Mouse (Mus musculus) gastrocnemius, postnatal 10 days (tissue): ENCODE measurements around the gene Zbtb9. TPM values are rescaled to one million over a fixed set of nuclear protein-coding genes. Genes with fewer than 3 reads are reported as not detected.

Source experiments
- DNase-seq: peaks from one replicate; pipeline ENCODE4 v3.0.0; 2021; ENCODE audit warnings: mixed read lengths
- microRNA-seq, 2 experiments: library from miRNA; unstranded; fragments of <30 nt; microRNA quantifications; one replicate each; pipeline ENCODE4 v1.2.0; 2021
- total RNA-seq, 2 experiments: library from RNA; stranded (reverse); gene quantifications; 2 replicates each; pipeline ENCODE4 v1.2.3; 2021

Gene Zbtb9
- total RNA-seq, 2 experiments from 2014 or later = 2.7 to 3.9 TPM

DNA sequence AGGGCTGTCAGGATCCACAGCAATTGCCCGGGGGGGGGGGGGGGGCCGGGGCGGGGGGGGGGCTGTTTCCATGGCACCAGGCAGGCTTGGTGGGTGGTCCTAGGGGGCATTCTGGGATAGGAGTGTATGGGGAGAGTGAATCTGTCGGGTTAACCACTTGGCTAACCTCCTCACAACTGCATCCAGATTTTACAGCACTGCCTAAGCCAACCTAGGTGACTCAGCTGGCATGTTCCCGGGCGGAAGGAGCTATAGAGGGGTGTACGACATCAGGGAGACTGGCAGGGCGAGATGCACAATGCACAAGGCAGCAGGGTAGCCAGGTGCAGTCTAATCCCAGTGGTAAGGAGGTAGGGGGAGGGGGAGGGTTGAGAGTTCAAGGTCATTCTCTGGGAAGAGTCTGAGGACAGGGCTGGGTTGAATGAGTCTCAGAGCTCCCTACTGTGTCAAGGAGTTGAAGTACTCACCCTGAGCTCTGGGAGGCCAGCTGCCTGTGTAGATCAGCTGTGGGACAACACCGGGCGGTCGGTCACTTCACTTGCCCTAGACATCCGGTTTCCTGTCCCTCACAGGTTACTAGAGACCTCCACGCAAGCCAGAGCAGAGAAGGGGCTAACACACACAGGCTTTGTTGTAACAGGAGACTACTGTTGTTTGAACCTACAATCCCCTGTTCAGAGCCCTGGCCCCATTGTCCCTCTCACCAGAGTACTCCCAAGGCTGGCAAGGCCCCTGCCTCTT is 68.2 kb downstream of the Zbtb9 start:
- no peak for DNase-seq

DNA sequence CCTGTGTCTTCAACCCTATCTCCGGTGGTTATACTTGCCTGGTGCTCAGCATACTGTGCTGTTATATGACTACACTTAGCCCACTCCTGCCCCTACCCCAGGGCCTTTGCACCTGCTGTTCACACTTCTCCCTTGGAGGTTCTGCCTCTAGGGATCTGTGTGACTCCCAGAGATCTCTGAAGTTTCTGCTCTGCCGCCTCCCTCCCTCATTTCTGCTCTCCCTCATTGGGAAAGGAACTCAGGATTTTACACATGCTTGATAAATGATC is 68.8 kb downstream of the Zbtb9 start:
- no peak for DNase-seq

DNA sequence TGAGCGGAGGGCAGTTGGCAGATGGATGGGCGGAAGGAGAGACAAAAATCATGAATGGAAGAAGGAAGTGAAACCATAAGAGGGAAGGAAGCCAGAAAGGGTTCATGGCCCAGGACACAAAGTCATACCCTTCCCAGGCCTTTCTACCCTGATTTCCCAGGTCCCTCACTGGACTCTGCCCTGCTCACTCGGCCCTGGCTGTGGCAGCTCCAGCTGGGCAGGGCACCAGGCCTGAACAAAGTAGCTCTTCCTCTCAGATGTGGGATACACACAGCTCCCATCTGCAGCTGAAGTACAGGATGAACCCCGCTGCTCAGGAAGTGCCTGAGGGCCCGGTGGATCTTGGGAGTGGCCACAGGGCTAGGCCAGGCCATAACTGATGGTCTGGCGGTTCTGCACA is 69.9 kb downstream of the Zbtb9 start:
- DNase-seq = no peak

DNA sequence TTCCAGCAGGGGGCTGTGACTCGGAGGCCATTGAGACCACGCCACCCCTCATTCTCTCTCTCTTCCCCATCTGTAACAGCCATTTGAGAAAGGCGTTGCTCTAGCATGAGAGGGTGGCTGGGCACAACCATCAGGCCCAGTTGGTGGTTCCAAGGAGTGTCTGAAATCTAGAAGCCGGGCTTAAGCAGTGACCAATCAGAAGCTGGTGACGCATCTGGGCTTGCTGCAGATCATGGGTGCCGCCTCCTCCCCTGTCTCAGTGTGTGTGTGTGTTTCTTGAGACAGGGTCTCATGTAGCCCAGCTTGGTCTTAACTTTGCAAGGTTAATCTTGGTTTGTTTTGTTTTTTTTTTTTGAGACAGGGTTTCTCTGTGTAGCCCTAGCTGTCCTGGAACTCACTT is 72.2 kb downstream of the Zbtb9 start:
- DNase-seq = no peak

DNA sequence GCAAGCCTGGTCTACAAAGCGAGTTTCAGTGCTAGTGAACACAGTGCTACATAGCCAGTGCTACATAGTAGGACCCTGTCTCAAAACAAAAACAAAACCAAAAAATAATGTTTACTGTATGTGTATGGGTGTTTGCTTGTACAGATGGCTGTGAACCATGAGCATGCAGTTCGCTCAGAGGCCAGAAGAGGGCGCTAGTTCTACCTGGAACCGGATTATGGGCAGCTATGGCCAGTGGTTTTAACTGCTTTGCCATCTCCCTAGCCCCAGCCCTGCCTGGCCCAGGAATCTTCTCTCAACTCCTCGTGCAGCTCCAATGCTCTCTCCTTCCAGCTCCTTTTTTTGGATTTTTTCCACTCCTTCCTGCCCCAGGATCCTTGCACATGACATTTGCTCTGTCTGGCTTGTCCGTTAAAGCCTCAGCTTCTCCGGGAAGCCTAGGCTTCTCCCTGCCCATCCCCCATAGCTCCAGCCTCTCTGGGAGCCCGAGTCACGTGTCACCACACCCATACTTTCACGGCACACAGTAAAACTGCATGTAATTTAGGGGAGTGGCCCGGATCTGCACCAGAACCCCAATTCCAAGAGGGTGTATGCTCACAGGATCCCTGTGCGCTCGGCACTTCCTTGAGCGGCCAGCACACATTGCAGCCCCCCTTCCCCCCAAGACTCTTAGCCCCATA is 74.9 kb downstream of the Zbtb9 start:
- DNase-seq = no peak

DNA sequence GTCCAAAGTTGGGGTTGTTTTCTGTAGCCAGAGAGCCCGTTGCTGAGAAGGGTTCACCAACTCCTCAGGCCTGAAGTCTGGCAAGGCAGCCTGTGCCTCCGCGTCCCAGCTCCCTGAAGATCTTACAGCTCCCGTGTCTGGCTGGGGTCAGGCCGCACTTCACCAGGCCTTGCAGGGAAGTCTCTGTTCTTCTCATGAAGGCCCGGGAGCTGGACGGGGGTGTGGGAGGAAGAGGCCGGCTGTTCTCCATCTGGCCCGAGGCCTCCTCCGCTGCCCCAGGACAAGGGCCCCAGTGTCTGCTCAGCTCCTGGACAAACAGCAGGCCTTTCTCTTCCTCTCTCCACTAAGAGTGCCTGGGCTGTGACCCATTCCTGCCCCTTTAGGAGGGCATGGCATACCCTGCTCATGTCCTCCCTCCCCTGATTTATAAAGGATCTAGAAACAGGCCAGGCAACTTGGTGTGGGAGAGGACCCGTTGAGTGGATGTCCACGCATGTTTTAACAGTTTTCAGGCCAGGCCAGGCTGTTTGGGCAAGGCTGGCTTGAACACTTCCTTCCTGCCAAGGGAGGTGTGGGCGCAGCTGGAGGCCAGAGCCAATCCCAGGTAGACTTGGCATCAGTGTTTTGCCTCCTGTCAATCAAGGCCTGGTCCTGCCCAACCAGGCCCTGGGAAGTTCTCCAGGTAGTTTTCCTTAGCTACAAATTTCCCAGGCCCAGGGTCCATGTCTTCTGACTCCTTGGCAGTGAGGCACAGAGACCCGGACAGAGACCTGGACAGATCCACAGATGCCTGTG is 75.7 kb downstream of the Zbtb9 start:
- DNase-seq = no peak

DNA sequence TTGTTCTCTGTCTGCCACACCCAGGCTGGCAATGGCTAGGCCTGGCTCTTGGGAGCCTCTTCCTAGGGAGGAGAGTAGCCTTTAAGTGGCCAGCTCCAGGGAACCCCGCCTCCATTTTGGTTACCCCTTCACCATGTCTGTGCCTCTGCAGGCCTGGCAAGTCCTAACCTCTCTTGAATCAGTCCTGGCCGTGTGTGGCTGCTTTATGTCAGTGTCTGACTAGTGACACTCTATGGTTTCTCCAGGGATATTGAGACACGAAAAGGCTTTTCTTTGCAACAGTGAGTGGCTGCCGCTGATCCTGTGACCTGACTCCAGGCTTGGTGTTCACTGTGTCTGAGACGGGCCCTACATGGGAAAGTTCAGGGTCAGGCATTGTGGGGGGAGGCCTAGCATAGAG is 77.9 kb downstream of the Zbtb9 start:
- DNase-seq = no peak

DNA sequence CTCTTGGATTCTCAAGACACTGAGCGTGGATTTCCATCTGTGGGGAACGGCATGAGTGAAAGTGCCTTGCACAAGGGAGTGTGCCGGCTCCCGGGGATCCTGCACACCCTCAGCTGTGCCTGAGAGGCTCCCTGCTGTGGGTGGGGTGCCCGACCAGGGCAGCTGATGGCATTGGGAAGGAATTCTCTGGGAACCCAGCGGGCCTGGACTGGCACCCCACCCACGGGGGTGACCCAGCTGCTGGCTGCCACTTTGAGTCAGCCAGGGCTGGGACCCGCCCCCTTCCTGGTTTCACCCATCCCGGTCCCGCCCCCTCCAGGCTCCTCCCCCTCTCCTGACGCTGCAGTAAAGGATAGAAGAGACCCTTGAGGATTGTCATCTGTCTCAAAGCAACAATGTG is 78.5 kb downstream of the Zbtb9 start:
- DNase-seq = peak; percentile 62

DNA sequence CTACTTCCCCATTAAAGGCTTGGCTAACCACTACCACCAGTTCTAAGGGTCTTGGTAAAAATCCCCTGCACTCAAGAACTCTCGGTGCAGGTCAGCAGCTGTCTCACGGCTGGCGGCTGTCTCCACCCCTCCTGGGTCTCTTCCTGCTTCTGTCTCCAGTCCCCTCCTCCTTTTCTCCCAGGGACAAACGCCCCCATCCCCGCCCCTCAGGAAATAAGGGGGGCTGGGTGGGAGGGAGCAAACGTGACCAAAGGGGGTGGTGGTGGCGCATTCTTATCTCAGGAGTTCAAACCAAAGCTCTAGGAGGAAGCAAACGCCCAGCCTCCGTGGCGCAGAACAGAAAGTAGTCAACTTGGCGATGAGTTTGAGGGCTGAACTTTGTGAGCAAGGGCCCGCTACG is 83.2 kb downstream of the Zbtb9 start:
- no peak for DNase-seq

DNA sequence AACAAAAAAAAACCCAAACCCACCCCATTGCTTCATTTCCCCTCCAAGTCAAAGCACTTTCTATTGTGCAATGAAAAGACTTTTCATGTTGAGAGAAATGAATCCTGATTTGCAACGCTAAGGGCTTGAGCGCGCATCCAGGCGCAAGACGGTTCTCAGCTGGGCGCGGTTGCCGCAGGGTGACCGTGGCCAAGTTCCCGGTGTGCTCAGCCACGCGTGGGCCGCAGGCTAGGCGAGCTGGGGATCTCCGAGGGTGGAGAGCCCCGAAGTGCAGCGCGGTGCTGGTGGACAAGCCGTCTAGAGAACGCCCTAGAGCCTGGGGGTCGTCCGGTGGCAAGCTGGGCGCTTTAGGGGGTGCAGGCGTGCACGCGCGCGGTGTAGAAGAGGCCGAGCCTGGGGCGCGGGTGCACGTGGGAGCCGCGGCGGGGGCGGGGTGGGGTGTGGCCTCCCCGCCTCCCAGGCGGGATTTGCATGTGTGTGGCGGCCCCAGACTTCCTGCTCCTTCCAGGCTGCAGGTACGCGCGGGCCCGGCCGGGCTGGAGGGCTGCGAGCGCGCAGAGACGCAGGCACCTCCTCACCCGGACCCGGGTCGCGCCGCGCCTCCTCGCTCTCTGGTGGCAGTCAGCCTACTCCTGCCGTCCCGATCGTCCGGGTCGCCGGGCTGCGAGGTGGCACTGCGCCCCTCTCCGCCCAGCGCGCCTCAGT is 84.0 kb downstream of the Zbtb9 start, which contains the start of gene Itpr3:
TSS of gene Itpr3 (plus strand) at position 493 of the 705 bp plus-strand sequence.
- DNase-seq = peak; percentile 61

DNA sequence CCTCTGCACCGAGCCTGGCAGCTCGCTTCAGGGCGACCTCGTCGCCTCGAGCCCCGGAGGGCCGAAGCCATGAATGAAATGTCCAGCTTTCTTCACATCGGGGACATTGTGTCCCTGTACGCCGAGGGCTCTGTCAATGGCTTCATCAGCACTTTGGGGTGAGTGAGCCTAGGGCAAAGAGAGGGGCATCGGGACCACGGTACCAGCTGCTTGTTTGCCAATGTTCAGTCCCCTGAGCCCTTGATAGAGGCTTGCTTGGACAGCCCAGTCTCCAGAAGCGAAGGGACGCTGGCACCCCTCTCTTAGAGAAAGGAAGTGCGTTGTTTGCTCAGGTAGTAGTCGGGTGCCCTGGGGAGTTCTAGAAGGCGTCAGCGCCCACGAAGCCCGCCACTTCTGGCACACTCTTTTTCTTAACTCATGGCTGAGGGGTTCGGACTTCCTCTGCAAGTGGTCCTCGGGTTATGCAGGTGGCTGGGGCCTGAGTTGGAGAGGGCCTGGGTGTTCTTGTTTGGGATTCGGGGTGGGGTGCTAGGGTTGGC is 84.6 kb downstream of the Zbtb9 start:
- no peak for DNase-seq

Small RNA genes lying within 50 kb of the gene (microRNA-seq; reads per million reads assigned to microRNA genes)
- gene Mir3083 (0 to 1.3 reads per million in 2 experiments), gene Mir6968 (0 to 1.3 reads per million in 2 experiments)

Other genes starting within 250 kb of the Zbtb9 start
- gene Bnip1, start 192.1 kb upstream of the Zbtb9 start, total RNA-seq = 10 to 100 TPM; 22.8 to 26.3 TPM
- not detected for gene Nkx2-5, start 128.2 kb upstream of the Zbtb9 start, total RNA-seq
- 1 to 10 TPM; 2.5 to 4.1 TPM for gene Kifc5b, start 56.1 kb upstream of the Zbtb9 start, total RNA-seq
- gene Phf1, start 40.1 kb upstream of the Zbtb9 start, total RNA-seq = 1 to 10 TPM; 5.1 to 8.1 TPM
- gene Cuta, start 33.6 kb upstream of the Zbtb9 start, total RNA-seq = 10 to 100 TPM; 87.9 to 91.1 TPM
- 10 to 100 TPM in 1 of 2 experiments, 1 to 10 TPM in 1; 8.2 to 11.8 TPM for gene Syngap1, start 31.9 kb upstream of the Zbtb9 start, total RNA-seq
- gene Bak1, start 55.8 kb downstream of the Zbtb9 start, total RNA-seq = 10 to 100 TPM; 26.5 to 30.5 TPM
- 1 to 10 TPM; 6.3 to 7.2 TPM for gene Itpr3, start 84.1 kb downstream of the Zbtb9 start, total RNA-seq
- gene Uqcc2, start 160.7 kb downstream of the Zbtb9 start, total RNA-seq = 100 to 1,000 TPM; 300 to 343 TPM
- gene Ip6k3, start 194.6 kb downstream of the Zbtb9 start, total RNA-seq = 10 to 100 TPM; 63.5 to 81.2 TPM
- 10 to 100 TPM; 23.2 to 30.1 TPM for gene Lemd2, start 231.3 kb downstream of the Zbtb9 start, total RNA-seq